Mouse (Mus musculus): ENCODE measurements around the gene Htr3a. TPM values are rescaled to one million over a fixed set of nuclear protein-coding genes. Genes with fewer than 3 reads are reported as not detected.

Gene Htr3a
- total and polyA plus RNA-seq, 3 experiments, result not detected

- no peak overlapping the region for H3K4me3 ChIP-seq (ENCODE audit: control insufficient read depth in 1 of 2, insufficient read depth in 1 of 2, low read depth in 2 of 2, low read length in 2 of 2)
- no peak overlapping the region for H3K9ac ChIP-seq (ENCODE audit: control insufficient read depth, low read depth, low read length, poor library complexity, severe bottlenecking)
- DNase-seq (ENCODE audit: low read depth, low spot score), result no peak
- no peaks in the 10 kb centered on the region for H3K9me3 ChIP-seq (replicated peaks; ENCODE audit: insufficient read depth, low read length)
- TF ChIP-seq HCFC1 (IDR thresholded peaks at IDR 0.05; ENCODE audit: low read depth, low read length), result no peak
- TF ChIP-seq KAT2A (conservative IDR thresholded peaks at IDR 0.05; ENCODE audit: low read depth, low read length), result no peak
- TF ChIP-seq ELF1 (IDR thresholded peaks at IDR 0.05; ENCODE audit: low read depth, low read length), result no peak
- no peak for TF ChIP-seq ZNF384 (IDR thresholded peaks at IDR 0.05; ENCODE audit: low read depth, low read length)
- no peak for TF ChIP-seq POLR2AphosphoS5 (IDR thresholded peaks at IDR 0.05; ENCODE audit: borderline replicate concordance, low read depth, low read length)
- no peak for TF ChIP-seq TAL1 (IDR thresholded peaks at IDR 0.05; ENCODE audit: low read length)
- TF ChIP-seq TCF12 (IDR thresholded peaks at IDR 0.05; ENCODE audit: low read depth, low read length), result no peak
- no peak for TF ChIP-seq TBP (IDR thresholded peaks at IDR 0.05; ENCODE audit: low read depth, low read length)
- TF ChIP-seq CHD2 (IDR thresholded peaks at IDR 0.05; ENCODE audit: low read length), result no peak
- no peak for TF ChIP-seq POLR2A (IDR thresholded peaks at IDR 0.05; ENCODE audit: control insufficient read depth in 1 of 2, insufficient read depth in 1 of 2, low read depth in 1 of 2, low read length in 2 of 2, poor library complexity in 1 of 2)
- H3K27me3 ChIP-seq (ENCODE audit: control insufficient read depth in 1 of 2, insufficient read depth in 2 of 2, low read length in 2 of 2), result peaks cover 0 to 5% of the 10 kb centered on the region in 2 experiments; a peak in 2 of 4 replicates
- H3K27ac ChIP-seq (ENCODE audit: control insufficient read depth, low read depth, low read length), result no peak overlapping the region
- no peaks in the 10 kb centered on the region for H3K36me3 ChIP-seq (ENCODE audit: control insufficient read depth in 1 of 2, insufficient read depth in 2 of 2, low read length in 2 of 2)
- no peaks in the 10 kb centered on the region for H3K4me1 ChIP-seq (ENCODE audit: control insufficient read depth in 1 of 2, insufficient read depth in 2 of 2, low read length in 2 of 2)
- no peaks in the 10 kb centered on the region for H3K79me2 ChIP-seq (ENCODE audit: control insufficient read depth, insufficient read depth, low read length, poor library complexity)
These were observed 31.4 kb upstream of the Htr3a start for GRCm38 (mm10) chr9:48942349-48942748.

GRCm38 (mm10) chr9:48929436-48929835 is 18.5 kb upstream of the Htr3a start:
- Histone ChIP-seq H3K27ac (ENCODE audit: control insufficient read depth, low read depth, low read length) (no peak overlapping the region), H3K9ac (ENCODE audit: control insufficient read depth, low read depth, low read length, poor library complexity, severe bottlenecking) (no peak overlapping the region), H3K36me3 (ENCODE audit: control insufficient read depth in 1 of 2, insufficient read depth in 2 of 2, low read length in 2 of 2) (no peaks in the 10 kb centered on the region), H3K79me2 (ENCODE audit: control insufficient read depth, insufficient read depth, low read length, poor library complexity) (no peaks in the 10 kb centered on the region), H3K4me3 (ENCODE audit: control insufficient read depth in 1 of 2, insufficient read depth in 1 of 2, low read depth in 2 of 2, low read length in 2 of 2) (no peak overlapping the region), H3K9me3 (replicated peaks; ENCODE audit: insufficient read depth, low read length) (no peaks in the 10 kb centered on the region), H3K4me1 (ENCODE audit: control insufficient read depth in 1 of 2, insufficient read depth in 2 of 2, low read length in 2 of 2) (no peaks in the 10 kb centered on the region), H3K27me3 (ENCODE audit: control insufficient read depth in 1 of 2, insufficient read depth in 2 of 2, low read length in 2 of 2) (peaks cover 0 to 4% of the 10 kb centered on the region in 2 experiments; a peak in 2 of 4 replicates)
- TF ChIP-seq HCFC1 (IDR thresholded peaks at IDR 0.05; ENCODE audit: low read depth, low read length) (no peak), NELFE (IDR thresholded peaks at IDR 0.05; ENCODE audit: low read depth, low read length) (no peak), RCOR1 (IDR thresholded peaks at IDR 0.05; ENCODE audit: low read depth, low read length) (no peak)
- no peak for DNase-seq (ENCODE audit: low read depth, low spot score)

- no peak overlapping the region for H3K4me3 ChIP-seq (ENCODE audit: control insufficient read depth in 1 of 2, insufficient read depth in 1 of 2, low read depth in 2 of 2, low read length in 2 of 2)
- no peaks in the 10 kb centered on the region for H3K79me2 ChIP-seq (ENCODE audit: control insufficient read depth, insufficient read depth, low read length, poor library complexity)
- H3K4me1 ChIP-seq (ENCODE audit: control insufficient read depth in 1 of 2, insufficient read depth in 2 of 2, low read length in 2 of 2), result no peaks in the 10 kb centered on the region
- H3K27me3 ChIP-seq (ENCODE audit: control insufficient read depth in 1 of 2, insufficient read depth in 2 of 2, low read length in 2 of 2), result peaks cover 0 to 4% of the 10 kb centered on the region in 2 experiments; a peak in 2 of 4 replicates
- no peak for DNase-seq (ENCODE audit: low read depth, low spot score)
- TF ChIP-seq USF2 (IDR thresholded peaks at IDR 0.05; ENCODE audit: borderline replicate concordance in 1 of 2, insufficient read depth in 1 of 2, low read depth in 1 of 2, low read length in 2 of 2) (no peak), TBP (IDR thresholded peaks at IDR 0.05; ENCODE audit: low read depth, low read length) (no peak), MYB (IDR thresholded peaks at IDR 0.05; ENCODE audit: low read depth, low read length) (no peak), ZMIZ1 (IDR thresholded peaks at IDR 0.05; ENCODE audit: low read depth, low read length) (no peak), MEF2A (IDR thresholded peaks at IDR 0.05; ENCODE audit: extremely low read depth, insufficient replicate concordance, low read depth, low read length, poor library complexity, severe bottlenecking) (no peak), CTCF (IDR thresholded peaks at IDR 0.05 in 2 of 3, conservative IDR thresholded peaks at IDR 0.05 in 1 of 3; ENCODE audit: control insufficient read depth in 1 of 3, insufficient read depth in 1 of 3, low read depth in 2 of 3, low read length in 3 of 3, poor library complexity in 1 of 3, severe bottlenecking in 1 of 3) (no peak), HCFC1 (IDR thresholded peaks at IDR 0.05; ENCODE audit: low read depth, low read length) (no peak), UBTF (IDR thresholded peaks at IDR 0.05; ENCODE audit: borderline replicate concordance, insufficient read depth, low read depth, low read length) (no peak), USF1 (IDR thresholded peaks at IDR 0.05; ENCODE audit: low read depth, low read length) (no peak), MYC (IDR thresholded peaks at IDR 0.05; ENCODE audit: low read depth, low read length) (no peak), MAZ (IDR thresholded peaks at IDR 0.05; ENCODE audit: low read depth, low read length) (no peak), RCOR1 (IDR thresholded peaks at IDR 0.05; ENCODE audit: low read depth, low read length) (no peak), KAT2A (conservative IDR thresholded peaks at IDR 0.05; ENCODE audit: low read depth, low read length) (no peak), TCF12 (IDR thresholded peaks at IDR 0.05; ENCODE audit: low read depth, low read length) (no peak), MAFK (IDR thresholded peaks at IDR 0.05; ENCODE audit: borderline replicate concordance, low read depth, low read length) (no peak), TAL1 (IDR thresholded peaks at IDR 0.05; ENCODE audit: low read length) (no peak), BHLHE40 (IDR thresholded peaks at IDR 0.05; ENCODE audit: borderline replicate concordance, low read depth, low read length) (no peak)
- H3K9ac ChIP-seq (ENCODE audit: control insufficient read depth, low read depth, low read length, poor library complexity, severe bottlenecking), result no peak overlapping the region
- H3K9me3 ChIP-seq (replicated peaks; ENCODE audit: insufficient read depth, low read length), result no peaks in the 10 kb centered on the region
- H3K36me3 ChIP-seq (ENCODE audit: control insufficient read depth in 1 of 2, insufficient read depth in 2 of 2, low read length in 2 of 2), result no peaks in the 10 kb centered on the region
- H3K27ac ChIP-seq (ENCODE audit: control insufficient read depth, low read depth, low read length), result no peak overlapping the region
These were observed 17.9 kb upstream of the Htr3a start for GRCm38 (mm10) chr9:48928781-48929180.
